Mouse (Mus musculus) liver, adult 2 months (tissue): ENCODE results near the gene Fstl3. TPM values are rescaled to one million over a fixed set of nuclear protein-coding genes. Genes with fewer than 3 reads are reported as not detected.

ENCODE experiments used
- DNase-seq: peaks from one replicate; pipeline ENCODE4 v3.0.0-alpha.2; 2011; ENCODE audit warnings: low read depth, low spot score; ENCODE audit errors: extremely low read depth
- H3K27ac ChIP-seq: fragments of 200-500 bp; replicated peaks from 2 replicates; pipeline ENCODE4 v1.5.1; 2012; ENCODE audit warnings: low read depth, mild to moderate bottlenecking, control low read depth, inconsistent platforms, low read length; ENCODE audit not compliant: insufficient read depth
- H3K27me3 ChIP-seq: fragments of 200-500 bp; 2 replicates; pipeline ENCODE4 v1.6.1; 2012; ENCODE audit warnings: mild to moderate bottlenecking, moderate library complexity, low read length, inconsistent platforms; ENCODE audit not compliant: control insufficient read depth, insufficient read depth
- H3K36me3 ChIP-seq: fragments of 200-500 bp; 2 replicates; pipeline ENCODE4 v1.6.1; 2012; ENCODE audit warnings: low read length, inconsistent platforms; ENCODE audit not compliant: control insufficient read depth, insufficient read depth
- H3K4me1 ChIP-seq: fragments of 200-500 bp; 2 replicates; pipeline ENCODE4 v1.6.1; 2011; ENCODE audit warnings: low read length; ENCODE audit not compliant: control insufficient read depth, insufficient read depth
- H3K4me3 ChIP-seq: fragments of 200-500 bp; 2 replicates; pipeline ENCODE4 v1.5.1; 2011; ENCODE audit warnings: low read depth, mild to moderate bottlenecking, control low read depth, low read length, moderate library complexity; ENCODE audit not compliant: insufficient read depth
- H3K79me2 ChIP-seq: fragments of 200-500 bp; 2 replicates; pipeline ENCODE4 v1.6.1; 2012; ENCODE audit warnings: inconsistent platforms, mild to moderate bottlenecking, low read length, moderate library complexity; ENCODE audit not compliant: control insufficient read depth, insufficient read depth
- H3K9ac ChIP-seq: fragments of 200-500 bp; 2 replicates; pipeline ENCODE4 v1.6.1; 2012; ENCODE audit warnings: low read depth, mild to moderate bottlenecking, control low read depth, inconsistent platforms, low read length
- CTCF ChIP-seq: fragments of 200-500 bp; IDR thresholded peaks from 2 replicates; pipeline ENCODE4 v1.5.1; 2011; ENCODE audit warnings: low read depth, low read length, control low read depth
- POLR2A ChIP-seq: fragments of 200-500 bp; IDR thresholded peaks from 2 replicates; pipeline ENCODE4 v1.6.1; 2011; ENCODE audit warnings: low read length, control low read depth; ENCODE audit not compliant: insufficient read depth; ENCODE audit errors: extremely low read depth
- WGBS: fragments of 180-500 bp; shearing (Covaris S2); methylation state at CpG from one replicate; pipeline ENCODE4 v1.1.7; 2018; 5-methylcytosine and 5-hydroxymethylcytosine counted together
- polyA plus RNA-seq: library from polyadenylated mRNA; depleted of rRNA; stranded (reverse); fragments of >200 nt; gene quantifications from 2 replicates; pipeline ENCODE4 v1.2.3, GENCODE M21; 2012
- total RNA-seq: library from RNA; depleted of rRNA; stranded (reverse); fragments of >200 nt; gene quantifications from 2 replicates; pipeline ENCODE4 v1.2.3, GENCODE M21; 2014

Gene Fstl3
- total and polyA plus RNA-seq, 2 experiments: 0.09 to 0.18 TPM

GRCm38 (mm10) chr10:79815671-79816494, 38.8 kb downstream of the Fstl3 start:
- peaks cover 10% of the 10 kb centered on the region for H3K4me1 ChIP-seq
- H3K36me3 ChIP-seq: no peaks in the 10 kb centered on the region
- H3K9ac ChIP-seq: no peak overlapping the region
- no peaks in the 10 kb centered on the region for H3K79me2 ChIP-seq
- H3K27ac ChIP-seq: no peak overlapping the region
- peak; percentile 85 for DNase-seq
- no peak overlapping the region for H3K4me3 ChIP-seq
- 53% methylated on average over 12 of the region's 12 CpGs for WGBS
- no peaks in the 10 kb centered on the region for H3K27me3 ChIP-seq
- no peak for TF ChIP-seq POLR2A

GRCm38 (mm10) chr10:79817111-79817510, 40.0 kb downstream of the Fstl3 start:
- H3K9ac ChIP-seq: no peak overlapping the region
- no peak overlapping the region for H3K4me3 ChIP-seq
- WGBS: 69% methylated on average over 2 of the region's 2 CpGs
- no peak overlapping the region for H3K27ac ChIP-seq
- H3K79me2 ChIP-seq: no peaks in the 10 kb centered on the region
- no peak for DNase-seq
- H3K36me3 ChIP-seq: no peaks in the 10 kb centered on the region
- peaks cover 10% of the 10 kb centered on the region for H3K4me1 ChIP-seq
- TF ChIP-seq CTCF (no peak), POLR2A (no peak)
- H3K27me3 ChIP-seq: no peaks in the 10 kb centered on the region

GRCm38 (mm10) chr10:79818225-79818624, 41.2 kb downstream of the Fstl3 start:
- Histone ChIP-seq H3K27me3 (no peaks in the 10 kb centered on the region), H3K36me3 (no peaks in the 10 kb centered on the region), H3K79me2 (no peaks in the 10 kb centered on the region), H3K4me1 (peaks cover 10% of the 10 kb centered on the region), H3K9ac (no peak overlapping the region), H3K27ac (no peak overlapping the region), H3K4me3 (no peak overlapping the region)
- WGBS: 87% methylated on average over 4 of the region's 4 CpGs
- no peak for DNase-seq
- no peak for TF ChIP-seq CTCF
- TF ChIP-seq POLR2A: no peak

GRCm38 (mm10) chr10:79819606-79820005, 42.5 kb downstream of the Fstl3 start:
- Histone ChIP-seq H3K36me3 (no peaks in the 10 kb centered on the region), H3K27me3 (no peaks in the 10 kb centered on the region), H3K9ac (no peak overlapping the region), H3K27ac (no peak overlapping the region), H3K79me2 (no peaks in the 10 kb centered on the region), H3K4me3 (no peak overlapping the region), H3K4me1 (peaks cover 6% of the 10 kb centered on the region)
- no peak for DNase-seq
- TF ChIP-seq POLR2A (no peak), CTCF (no peak)
- WGBS: 97% methylated on average over 17 of the region's 17 CpGs

GRCm38 (mm10) chr10:79820277-79820676, 43.2 kb downstream of the Fstl3 start:
- Histone ChIP-seq H3K79me2 (no peaks in the 10 kb centered on the region), H3K4me3 (no peak overlapping the region), H3K36me3 (no peaks in the 10 kb centered on the region), H3K4me1 (0 out of 2 replicates have a peak, but pooled peaks cover 6% of the 10 kb centered on the region), H3K27me3 (no peaks in the 10 kb centered on the region), H3K27ac (no peak overlapping the region), H3K9ac (no peak overlapping the region)
- WGBS: 96% methylated on average over 8 of the region's 8 CpGs
- no peak for DNase-seq
- no peak for TF ChIP-seq POLR2A
- TF ChIP-seq CTCF: no peak

GRCm38 (mm10) chr10:79820782-79821181, 43.7 kb downstream of the Fstl3 start, which contains the start of gene Misp:
Gene Misp, plus strand, starts transcription at chr10:79820989.
- Histone ChIP-seq H3K27ac (no peak within 1 kb of the TSS), H3K27me3 (no peaks in the 10 kb centered on the region), H3K79me2 (no peaks in the 10 kb centered on the region), H3K9ac (no peak within 1 kb of the TSS), H3K4me3 (no peak within 1 kb of the TSS), H3K36me3 (no peaks in the 10 kb centered on the region), H3K4me1 (0 out of 2 replicates have a peak, but pooled peaks cover 6% of the 10 kb centered on the region)
- TF ChIP-seq CTCF (no peak), POLR2A (no peak)
- DNase-seq: no peak
- WGBS: 92% methylated on average over 11 of the region's 11 CpGs
